Mouse (Mus musculus) right cerebral cortex, adult 2 months (tissue): ENCODE measurements around the gene Pgap2.

Experiments used
- DNase-seq, 2 experiments: peaks; one replicate each; pipeline ENCODE4 v3.0.0; 2021 to 2022; ENCODE audit warnings: low spot score in 2 of 2

Pgap2 gene

GRCm38 (mm10) chr7:102266401-102267042, 56.5 kb downstream of the Pgap2 start:
- no peak for DNase-seq

GRCm38 (mm10) chr7:102267113-102267579, 57.1 kb downstream of the Pgap2 start:
- peak; percentile 95 to 98 for DNase-seq

GRCm38 (mm10) chr7:102267601-102268394, 57.8 kb downstream of the Pgap2 start, which contains the start of gene Stim1:
TSS of gene Stim1 (plus strand) at chr7:102267806.
- peak; percentile 36 to 53 for DNase-seq

- no peak for DNase-seq
These were observed 58.4 kb downstream of the Pgap2 start for GRCm38 (mm10) chr7:102268395-102268748.

GRCm38 (mm10) chr7:102272422-102272948, 62.5 kb downstream of the Pgap2 start:
- DNase-seq: no peak

- no peak for DNase-seq
These were observed 71.4 kb downstream of the Pgap2 start for GRCm38 (mm10) chr7:102281403-102281802.

GRCm38 (mm10) chr7:102282261-102282660, 72.3 kb downstream of the Pgap2 start:
- no peak for DNase-seq
